Mouse (Mus musculus): ENCODE measurements at regions not wholly inside any gene's neighbourhood (a gene's known extent, or its start where the extent isn't known, plus 50 kb on each side); places are given as distances from the start of the nearest gene placed in this dataset.

GRCm38 (mm10) chr15:21780040-21780439, 768.8 kb upstream of the Cdh18 start:
- Histone ChIP-seq H3K4me2 (ENCODE audit: low read length) (no peak overlapping the region), H3K4me1 (ENCODE audit: control insufficient read depth, insufficient read depth, low read length) (no peaks in the 10 kb centered on the region), H3K36me3 (ENCODE audit: control insufficient read depth, insufficient read depth, low read length) (no peaks in the 10 kb centered on the region), H3K27me3 (ENCODE audit: control insufficient read depth, insufficient read depth, low read length) (no peaks in the 10 kb centered on the region), H3K9me3 (ENCODE audit: control insufficient read depth, low read length) (no peaks in the 10 kb centered on the region), H3K4me3 (replicated peaks; ENCODE audit: low read depth, low read length) (no peak overlapping the region), H3K27ac (replicated peaks; ENCODE audit: low read depth, low read length) (no peak overlapping the region), H3K9ac (replicated peaks; ENCODE audit: low read length) (no peak overlapping the region)
- no peak for DNase-seq
- ATAC-seq (ENCODE audit: low FRiP score, low TSS enrichment), result no peak
- WGBS, result 85% methylated on average over 2 of the region's 2 CpGs

- DNase-seq (peak; percentile 47), ATAC-seq (ENCODE audit: low FRiP score, low TSS enrichment) (no peak)
- no peaks in the 10 kb centered on the region for H3K4me1 ChIP-seq (ENCODE audit: control insufficient read depth, insufficient read depth, low read length)
- no peaks in the 10 kb centered on the region for H3K27me3 ChIP-seq (ENCODE audit: control insufficient read depth, insufficient read depth, low read length)
- no peak overlapping the region for H3K4me2 ChIP-seq (ENCODE audit: low read length)
- H3K27ac ChIP-seq (replicated peaks; ENCODE audit: low read depth, low read length), result no peak overlapping the region
- H3K9ac ChIP-seq (replicated peaks; ENCODE audit: low read length), result no peak overlapping the region
- H3K4me3 ChIP-seq (replicated peaks; ENCODE audit: low read depth, low read length), result no peak overlapping the region
- H3K9me3 ChIP-seq (ENCODE audit: control insufficient read depth, low read length), result no peaks in the 10 kb centered on the region
- H3K36me3 ChIP-seq (ENCODE audit: control insufficient read depth, insufficient read depth, low read length), result no peaks in the 10 kb centered on the region
- 63% methylated on average over 3 of the region's 3 CpGs for WGBS
These were observed 768.1 kb upstream of the Cdh18 start for GRCm38 (mm10) chr15:21780701-21781100.
